Mouse (Mus musculus): Measurements from ENCODE around the gene Iqgap2. TPM values are rescaled to one million over a fixed set of nuclear protein-coding genes. Genes with fewer than 3 reads are reported as not detected.

Iqgap2 gene
- polyA plus RNA-seq, 1 experiment from 2014 or later, result 16.5 TPM

GRCm38 (mm10) chr13:95779261-95779660, 112.5 kb downstream of the Iqgap2 start:
- TF ChIP-seq EP300 (optimal IDR thresholded peaks at IDR 0.05), result no peak
- no peak for TF ChIP-seq CTCF (IDR thresholded peaks at IDR 0.05; ENCODE audit: low read depth)
- ATAC-seq (ENCODE audit: low FRiP score, low TSS enrichment) (no peak), DNase-seq (ENCODE audit: low spot score) (peak; percentile 33)
- Histone ChIP-seq H3K27ac (replicated peaks) (no peak overlapping the region), H3K36me3 (ENCODE audit: control insufficient read depth, insufficient read depth, low read length) (no peaks in the 10 kb centered on the region), H3K9ac (ENCODE audit: low read length) (no peak overlapping the region), H3K4me1 (replicated peaks; ENCODE audit: control insufficient read depth, insufficient read depth) (peaks cover 6% of the 10 kb centered on the region; the same call in 1 of the 2 replicates), H3K4me3 (ENCODE audit: low read depth, low read length) (no peak overlapping the region), H3K27me3 (ENCODE audit: control insufficient read depth, insufficient read depth, low read length) (no peaks in the 10 kb centered on the region), H3K4me2 (replicated peaks; ENCODE audit: low read depth) (no peak overlapping the region), H3K9me3 (ENCODE audit: control insufficient read depth, low read length) (no peaks in the 10 kb centered on the region)
- WGBS, result 52% methylated on average over 8 of the region's 8 CpGs

- H3K4me1 ChIP-seq (replicated peaks; ENCODE audit: control insufficient read depth, insufficient read depth), result peaks cover 6% of the 10 kb centered on the region; the same call in 1 of the 2 replicates
- H3K9ac ChIP-seq (ENCODE audit: low read length), result no peak overlapping the region
- no peaks in the 10 kb centered on the region for H3K36me3 ChIP-seq (ENCODE audit: control insufficient read depth, insufficient read depth, low read length)
- WGBS, result 50% methylated on average over 9 of the region's 9 CpGs
- H3K4me3 ChIP-seq (ENCODE audit: low read depth, low read length), result no peak overlapping the region
- TF ChIP-seq EP300 (optimal IDR thresholded peaks at IDR 0.05) (no peak), CTCF (IDR thresholded peaks at IDR 0.05; ENCODE audit: low read depth) (no peak)
- no peaks in the 10 kb centered on the region for H3K27me3 ChIP-seq (ENCODE audit: control insufficient read depth, insufficient read depth, low read length)
- DNase-seq (ENCODE audit: low spot score) (peak; percentile 29), ATAC-seq (ENCODE audit: low FRiP score, low TSS enrichment) (no peak)
- no peaks in the 10 kb centered on the region for H3K9me3 ChIP-seq (ENCODE audit: control insufficient read depth, low read length)
- no peak overlapping the region for H3K4me2 ChIP-seq (replicated peaks; ENCODE audit: low read depth)
- H3K27ac ChIP-seq (replicated peaks), result no peak overlapping the region
Measured at GRCm38 (mm10) chr13:95778761-95779161, 113.0 kb downstream of the Iqgap2 start.

GRCm38 (mm10) chr13:95777651-95778391, 113.9 kb downstream of the Iqgap2 start:
- Histone ChIP-seq H3K4me3 (ENCODE audit: low read depth, low read length) (no peak overlapping the region), H3K27ac (replicated peaks) (no peak overlapping the region), H3K4me2 (replicated peaks; ENCODE audit: low read depth) (no peak overlapping the region), H3K27me3 (ENCODE audit: control insufficient read depth, insufficient read depth, low read length) (no peaks in the 10 kb centered on the region), H3K9ac (ENCODE audit: low read length) (no peak overlapping the region), H3K36me3 (ENCODE audit: control insufficient read depth, insufficient read depth, low read length) (no peaks in the 10 kb centered on the region), H3K9me3 (ENCODE audit: control insufficient read depth, low read length) (no peaks in the 10 kb centered on the region), H3K4me1 (replicated peaks; ENCODE audit: control insufficient read depth, insufficient read depth) (peaks cover 6% of the 10 kb centered on the region; the same call in 1 of the 2 replicates)
- DNase-seq (ENCODE audit: low spot score) (no peak), ATAC-seq (ENCODE audit: low FRiP score, low TSS enrichment) (no peak)
- WGBS, result 85% methylated on average over 5 of the region's 5 CpGs
- TF ChIP-seq CTCF (IDR thresholded peaks at IDR 0.05; ENCODE audit: low read depth) (no peak), EP300 (optimal IDR thresholded peaks at IDR 0.05) (no peak)

- peak; percentile 83 for DNase-seq (ENCODE audit: low spot score)
- Histone ChIP-seq H3K9me3 (ENCODE audit: control insufficient read depth, low read length) (no peaks in the 10 kb centered on the region), H3K27me3 (ENCODE audit: control insufficient read depth, insufficient read depth, low read length) (no peaks in the 10 kb centered on the region), H3K4me3 (ENCODE audit: low read depth, low read length) (no peak overlapping the region), H3K27ac (replicated peaks) (no peak overlapping the region), H3K4me2 (replicated peaks; ENCODE audit: low read depth) (no peak overlapping the region), H3K4me1 (replicated peaks; ENCODE audit: control insufficient read depth, insufficient read depth) (peaks cover 2% of the 10 kb centered on the region; the same call in 1 of the 2 replicates), H3K36me3 (ENCODE audit: control insufficient read depth, insufficient read depth, low read length) (no peaks in the 10 kb centered on the region), H3K9ac (ENCODE audit: low read length) (no peak overlapping the region)
- peak; percentile 90 for TF ChIP-seq CTCF (IDR thresholded peaks at IDR 0.05; ENCODE audit: low read depth)
- TF ChIP-seq EP300 (optimal IDR thresholded peaks at IDR 0.05), result no peak
- 8% methylated on average over 2 of the region's 2 CpGs for WGBS
- peak; percentile 61 for ATAC-seq (ENCODE audit: low FRiP score, low TSS enrichment)
Measured at GRCm38 (mm10) chr13:95777237-95777636, 114.5 kb downstream of the Iqgap2 start.

- no peak for DNase-seq (ENCODE audit: low spot score)
- ATAC-seq (ENCODE audit: low FRiP score, low TSS enrichment), result no peak
- Histone ChIP-seq H3K9me3 (ENCODE audit: control insufficient read depth, low read length) (no peaks in the 10 kb centered on the region), H3K27ac (replicated peaks) (no peak overlapping the region), H3K27me3 (ENCODE audit: control insufficient read depth, insufficient read depth, low read length) (no peaks in the 10 kb centered on the region), H3K36me3 (ENCODE audit: control insufficient read depth, insufficient read depth, low read length) (no peaks in the 10 kb centered on the region), H3K9ac (ENCODE audit: low read length) (no peak overlapping the region), H3K4me3 (ENCODE audit: low read depth, low read length) (no peak overlapping the region), H3K4me1 (replicated peaks; ENCODE audit: control insufficient read depth, insufficient read depth) (no peaks in the 10 kb centered on the region; the same call in 1 of the 2 replicates), H3K4me2 (replicated peaks; ENCODE audit: low read depth) (no peak overlapping the region)
- TF ChIP-seq CTCF (IDR thresholded peaks at IDR 0.05; ENCODE audit: low read depth) (no peak), EP300 (optimal IDR thresholded peaks at IDR 0.05) (no peak)
- 45% methylated on average over 11 of the region's 11 CpGs for WGBS
Measured at GRCm38 (mm10) chr13:95774966-95775696, 116.6 kb downstream of the Iqgap2 start.

GRCm38 (mm10) chr13:95765017-95765416, 126.7 kb downstream of the Iqgap2 start:
- WGBS, result 25% methylated on average over 9 of the region's 9 CpGs
- peak overlapping the region; percentile 75 for H3K27ac ChIP-seq (replicated peaks)
- TF ChIP-seq EP300 (optimal IDR thresholded peaks at IDR 0.05), result no peak
- no peak for TF ChIP-seq CTCF (IDR thresholded peaks at IDR 0.05; ENCODE audit: low read depth)
- H3K4me3 ChIP-seq (ENCODE audit: low read depth, low read length), result no peak overlapping the region
- no peaks in the 10 kb centered on the region for H3K9me3 ChIP-seq (ENCODE audit: control insufficient read depth, low read length)
- ATAC-seq (ENCODE audit: low FRiP score, low TSS enrichment) (peak; percentile 84), DNase-seq (ENCODE audit: low spot score) (peak; percentile 41)
- no peaks in the 10 kb centered on the region for H3K4me1 ChIP-seq (replicated peaks; ENCODE audit: control insufficient read depth, insufficient read depth)
- no peaks in the 10 kb centered on the region for H3K27me3 ChIP-seq (ENCODE audit: control insufficient read depth, insufficient read depth, low read length)
- no peak overlapping the region for H3K9ac ChIP-seq (ENCODE audit: low read length)
- H3K36me3 ChIP-seq (ENCODE audit: control insufficient read depth, insufficient read depth, low read length), result no peaks in the 10 kb centered on the region
- peak overlapping the region; percentile 27; the same call in 1 of the 2 replicates for H3K4me2 ChIP-seq (replicated peaks; ENCODE audit: low read depth)
